Mouse (Mus musculus): ENCODE measurements around the gene Socs2.

Socs2 gene

DNA sequence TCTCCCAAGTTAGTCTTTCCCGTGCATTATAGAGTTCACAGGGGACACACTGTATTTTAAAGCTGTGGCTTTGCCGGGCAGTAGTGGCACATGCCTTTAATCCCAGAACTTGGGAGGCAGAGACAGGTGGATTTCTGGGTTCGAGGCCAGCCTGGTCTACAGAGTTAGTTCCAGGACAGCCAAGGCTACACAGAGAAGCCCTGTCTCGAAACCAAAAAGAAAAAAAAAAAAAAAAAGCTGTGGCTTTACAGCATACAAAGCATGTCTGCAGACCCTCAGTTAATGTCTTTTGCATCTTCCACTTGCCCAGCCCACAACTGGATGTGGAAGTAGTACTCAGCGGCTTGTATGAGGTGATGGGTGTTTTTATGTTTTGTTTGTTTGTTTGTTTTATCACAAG lies 79.4 kb downstream of the Socs2 start:
- DNase-seq = no peak

DNA sequence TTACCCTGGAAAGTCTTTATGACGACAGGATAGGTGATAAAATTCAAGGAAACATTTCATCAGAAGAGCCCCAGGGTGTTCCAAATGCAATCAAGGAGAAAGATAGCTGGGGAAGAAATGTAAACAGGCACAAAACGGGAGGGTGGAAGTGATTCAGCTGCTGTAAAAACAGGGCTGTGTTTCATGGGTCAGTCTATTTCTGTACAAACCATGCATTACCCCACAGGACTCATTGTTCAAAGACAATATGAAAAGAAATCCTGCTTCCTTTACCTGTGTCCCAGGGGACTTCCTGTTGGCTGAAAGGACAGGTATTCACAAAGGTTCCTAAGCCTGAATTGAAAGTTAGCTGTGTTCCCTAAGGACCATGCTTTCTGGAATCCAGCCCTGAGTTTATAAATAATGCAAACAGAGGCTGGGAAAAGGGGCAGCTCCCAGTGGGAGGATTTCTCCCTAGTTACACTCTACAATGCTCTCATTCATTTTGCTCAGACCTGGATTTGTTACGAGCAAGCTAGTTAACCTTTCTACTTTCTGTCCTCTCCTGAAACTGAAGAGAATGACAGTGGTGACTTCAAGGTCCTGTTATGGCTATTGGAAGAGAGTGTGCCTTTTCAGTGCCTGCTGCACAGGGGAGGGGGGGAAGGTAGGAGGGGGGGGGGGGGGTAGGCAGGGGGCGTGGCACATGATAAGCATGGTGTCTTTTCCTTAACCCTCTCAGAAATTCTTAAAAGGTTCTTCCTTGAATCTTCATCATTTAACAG lies 80.0 kb downstream of the Socs2 start:
- DNase-seq = no peak

All from B cell, adult 2 months (primary cell).